Mouse (Mus musculus) stomach, postnatal 0 days (tissue): ENCODE data around the gene Map7. TPM values are rescaled to one million over a fixed set of nuclear protein-coding genes. Genes with fewer than 3 reads are reported as not detected.

Experiments used
- ATAC-seq: fragments of 200-750 bp; cut with Nextera tagmentation; 2 replicates; pipeline ENCODE4 v1.8.0; 2017; ENCODE audit not compliant: low FRiP score, low TSS enrichment
- DNase-seq: peaks from one replicate; pipeline ENCODE4 v3.0.0-alpha.2; 2016; ENCODE audit warnings: low spot score
- H3K27ac ChIP-seq: fragments of 300-500 bp; sonication (generic); replicated peaks from 2 replicates; pipeline ENCODE4 v1.5.1; 2014; ENCODE audit warnings: mild to moderate bottlenecking, control low read depth
- H3K27me3 ChIP-seq: fragments of 300-500 bp; sonication (generic); 2 replicates; pipeline ENCODE4 v1.6.1; 2014; ENCODE audit warnings: low read length; ENCODE audit not compliant: control insufficient read depth, insufficient read depth
- H3K36me3 ChIP-seq: fragments of 300-500 bp; sonication (generic); 2 replicates; pipeline ENCODE4 v1.6.1; 2014; ENCODE audit warnings: low read length, mixed read lengths; ENCODE audit not compliant: control insufficient read depth, insufficient read depth
- H3K4me1 ChIP-seq: fragments of 300-500 bp; sonication (generic); replicated peaks from 2 replicates; pipeline ENCODE4 v1.6.1; 2014; ENCODE audit warnings: antibody characterized with exemption; ENCODE audit not compliant: control insufficient read depth, insufficient read depth
- H3K4me2 ChIP-seq: fragments of 300-500 bp; sonication (generic); replicated peaks from 2 replicates; pipeline ENCODE4 v1.6.1; 2014; ENCODE audit warnings: low read depth, mild to moderate bottlenecking, control low read depth, moderate library complexity
- H3K4me3 ChIP-seq: fragments of 300-500 bp; sonication (generic); 2 replicates; pipeline ENCODE4 v1.5.1; 2014; ENCODE audit warnings: low read depth, low read length, control low read depth
- H3K9ac ChIP-seq: fragments of 300-500 bp; sonication (generic); 2 replicates; pipeline ENCODE4 v1.6.1; 2014; ENCODE audit warnings: mild to moderate bottlenecking, low read length, control low read depth, mixed read lengths
- H3K9me3 ChIP-seq: fragments of 300-500 bp; sonication (generic); 2 replicates; pipeline ENCODE4 v1.6.1; 2016; ENCODE audit warnings: low read length; ENCODE audit not compliant: control insufficient read depth
- CTCF ChIP-seq: IDR thresholded peaks from 2 replicates; pipeline ENCODE4 v1.5.1; 2016; ENCODE audit warnings: antibody characterized with exemption, low read depth, mild to moderate bottlenecking, moderate library complexity
- EP300 ChIP-seq: optimal IDR thresholded peaks from 2 replicates; pipeline ENCODE3; 2016; ENCODE audit warnings: antibody characterized with exemption
- WGBS: fragments of 180-500 bp; shearing (Covaris S2); extraction: QIAGEN DNeasy Blood & Tissue Kit; methylation state at CpG from one replicate; pipeline ENCODE4 v1.1.7; 2014; 5-methylcytosine and 5-hydroxymethylcytosine counted together
- polyA plus RNA-seq: library from polyadenylated mRNA; unstranded; fragments of >200 nt; fragmentation: Nextera tagmentation; extraction: Ambion mirVana; gene quantifications from 2 replicates; pipeline ENCODE4 v1.2.1, GENCODE M21; 2015

Gene Map7
- polyA plus RNA-seq, 1 experiment from 2014 or later, result 23.0 TPM

GRCm38 (mm10) chr10:20169182-20169674 lies 21.0 kb downstream of the Map7 start:
- peak; percentile 75 for ATAC-seq
- no peak overlapping the region for H3K9ac ChIP-seq
- H3K27ac ChIP-seq, result peak overlapping the region; percentile 67

GRCm38 (mm10) chr10:20169927-20170604 lies 21.8 kb downstream of the Map7 start:
- H3K4me1 ChIP-seq, result peaks cover 4% of the 10 kb centered on the region; the same call in 1 of the 2 replicates
- peak overlapping the region; percentile 35; the same call in 1 of the 2 replicates for H3K9ac ChIP-seq
- H3K27ac ChIP-seq, result peak overlapping the region; percentile 83
- peak overlapping the region; percentile 22 for H3K4me3 ChIP-seq
- TF ChIP-seq CTCF (no peak), EP300 (no peak)
- H3K4me2 ChIP-seq, result peak overlapping the region; percentile 50
- H3K27me3 ChIP-seq, result no peaks in the 10 kb centered on the region
- H3K36me3 ChIP-seq, result no peaks in the 10 kb centered on the region
- 22% methylated on average over 19 of the region's 19 CpGs for WGBS
- no peaks in the 10 kb centered on the region for H3K9me3 ChIP-seq
- no peak for DNase-seq
- peak; percentile 5; the same call in 1 of the 2 replicates for ATAC-seq

More at GRCm38 (mm10) chr10:20169182-20169674, 21.0 kb downstream of the Map7 start:
- no peak for DNase-seq
- Histone ChIP-seq H3K36me3 (no peaks in the 10 kb centered on the region), H3K4me1 (peaks cover 4% of the 10 kb centered on the region; the same call in 1 of the 2 replicates), H3K4me2 (no peak overlapping the region), H3K9me3 (no peaks in the 10 kb centered on the region), H3K4me3 (no peak overlapping the region), H3K27me3 (no peaks in the 10 kb centered on the region)
- TF ChIP-seq EP300, result no peak
- no peak for TF ChIP-seq CTCF
- 48% methylated on average over 3 of the region's 3 CpGs for WGBS

- Histone ChIP-seq H3K9me3 (no peaks in the 10 kb centered on the region), H3K4me1 (peaks cover 4% of the 10 kb centered on the region; the same call in 1 of the 2 replicates), H3K36me3 (no peaks in the 10 kb centered on the region), H3K27ac (peak overlapping the region; percentile 83), H3K4me3 (peak overlapping the region; percentile 22), H3K4me2 (peak overlapping the region; percentile 50), H3K27me3 (no peaks in the 10 kb centered on the region), H3K9ac (peak overlapping the region; percentile 35; the same call in 1 of the 2 replicates)
- 24% methylated on average over 11 of the region's 11 CpGs for WGBS
- ATAC-seq, result peak; percentile 93
- TF ChIP-seq CTCF (peak; percentile 95), EP300 (no peak)
- peak; percentile 85 for DNase-seq
Observed at GRCm38 (mm10) chr10:20170605-20171088, 22.4 kb downstream of the Map7 start.

- peak overlapping the region; percentile 83; the same call in 1 of the 2 replicates for H3K27ac ChIP-seq
- no peak for DNase-seq
- H3K4me1 ChIP-seq, result peaks cover 4% of the 10 kb centered on the region; the same call in 1 of the 2 replicates
- H3K27me3 ChIP-seq, result no peaks in the 10 kb centered on the region
- H3K9me3 ChIP-seq, result no peaks in the 10 kb centered on the region
- no peak for ATAC-seq
- no peak for TF ChIP-seq EP300
- H3K9ac ChIP-seq, result no peak overlapping the region
- no peak overlapping the region for H3K4me3 ChIP-seq
- WGBS, result 52% methylated on average over 12 of the region's 12 CpGs
- H3K4me2 ChIP-seq, result peak overlapping the region; percentile 50; the same call in 1 of the 2 replicates
- H3K36me3 ChIP-seq, result no peaks in the 10 kb centered on the region
Observed at GRCm38 (mm10) chr10:20171209-20171608, 22.9 kb downstream of the Map7 start.

- peaks cover 4% of the 10 kb centered on the region; the same call in 1 of the 2 replicates for H3K4me1 ChIP-seq
- ATAC-seq (no peak), DNase-seq (no peak)
- no peaks in the 10 kb centered on the region for H3K36me3 ChIP-seq
- no peak overlapping the region for H3K4me3 ChIP-seq
- TF ChIP-seq EP300 (no peak), CTCF (no peak)
- H3K9ac ChIP-seq, result no peak overlapping the region
- H3K4me2 ChIP-seq, result no peak overlapping the region
- no peak overlapping the region for H3K27ac ChIP-seq
- H3K27me3 ChIP-seq, result no peaks in the 10 kb centered on the region
- H3K9me3 ChIP-seq, result no peaks in the 10 kb centered on the region
- WGBS, result 54% methylated on average over 4 of the region's 4 CpGs
Observed at GRCm38 (mm10) chr10:20171756-20172155, 23.5 kb downstream of the Map7 start.

- TF ChIP-seq CTCF (no peak), EP300 (no peak)
- H3K4me3 ChIP-seq, result no peak overlapping the region
- DNase-seq (no peak), ATAC-seq (no peak)
- no peaks in the 10 kb centered on the region for H3K9me3 ChIP-seq
- peak overlapping the region; percentile 56 for H3K27ac ChIP-seq
- no peak overlapping the region for H3K4me2 ChIP-seq
- no peaks in the 10 kb centered on the region for H3K27me3 ChIP-seq
- peaks cover 4% of the 10 kb centered on the region; the same call in 1 of the 2 replicates for H3K4me1 ChIP-seq
- no peak overlapping the region for H3K9ac ChIP-seq
- H3K36me3 ChIP-seq, result no peaks in the 10 kb centered on the region
- 61% methylated on average over 4 of the region's 4 CpGs for WGBS
Observed at GRCm38 (mm10) chr10:20173733-20174132, 25.5 kb downstream of the Map7 start.
